Mouse (Mus musculus) thymus, postnatal 36 days (tissue): ENCODE data around the gene Sh3bp5l.

ENCODE experiments used
- DNase-seq, 2 experiments: peaks; one replicate each; pipeline ENCODE4 v3.0.0; 2022; ENCODE audit warnings: mixed read lengths in 2 of 2

Sh3bp5l gene

DNA sequence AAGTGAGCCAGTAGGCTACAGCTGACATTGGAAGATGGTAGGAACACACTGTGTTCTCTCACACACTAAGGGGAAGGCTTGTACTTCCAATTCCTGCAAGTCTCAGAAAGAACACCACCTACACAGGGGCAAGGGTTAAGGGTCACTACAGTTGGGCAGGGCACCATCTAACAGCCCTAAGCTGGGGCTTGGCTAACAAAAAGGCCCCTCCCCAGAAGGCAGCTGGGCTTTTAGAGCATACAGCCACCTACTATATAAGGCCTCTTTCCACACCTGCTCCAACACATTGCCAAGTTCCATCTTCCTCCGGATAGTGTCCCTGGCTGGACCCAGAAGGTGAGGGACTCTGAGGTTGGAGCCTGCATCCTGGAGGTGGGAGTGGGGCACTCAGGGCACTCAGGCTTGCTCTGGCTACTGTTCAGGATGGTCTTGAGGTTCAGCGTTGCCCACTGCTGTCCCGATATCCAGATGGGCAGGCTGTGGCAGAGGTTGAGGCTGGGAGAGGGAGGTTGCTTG, 48.3 kb downstream of the Sh3bp5l start, which contains the start of gene Lypd8:
Lypd8 (plus strand) TSS at position 281 of the 516 bp plus-strand sequence.
- no peak for DNase-seq

DNA sequence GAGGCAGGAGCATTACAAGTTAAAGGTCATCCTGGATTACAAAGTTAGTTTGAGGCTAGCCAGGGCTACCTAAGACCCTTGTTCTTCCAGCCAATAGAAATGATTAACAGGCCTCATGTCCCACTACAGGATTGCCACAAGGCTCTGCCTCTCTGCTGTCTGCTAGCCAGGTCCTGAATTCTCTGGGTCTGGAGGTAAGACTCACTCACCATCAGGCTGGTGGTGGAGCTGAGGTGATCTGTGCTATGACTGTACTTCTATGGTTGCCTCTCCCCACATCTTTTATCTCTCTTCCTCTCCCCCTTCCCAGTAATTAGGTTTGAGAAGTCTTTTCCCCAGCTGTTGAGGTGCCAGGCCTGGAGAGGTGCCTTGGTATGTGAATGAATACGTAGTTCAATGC, 49.0 kb downstream of the Sh3bp5l start:
- no peak for DNase-seq

DNA sequence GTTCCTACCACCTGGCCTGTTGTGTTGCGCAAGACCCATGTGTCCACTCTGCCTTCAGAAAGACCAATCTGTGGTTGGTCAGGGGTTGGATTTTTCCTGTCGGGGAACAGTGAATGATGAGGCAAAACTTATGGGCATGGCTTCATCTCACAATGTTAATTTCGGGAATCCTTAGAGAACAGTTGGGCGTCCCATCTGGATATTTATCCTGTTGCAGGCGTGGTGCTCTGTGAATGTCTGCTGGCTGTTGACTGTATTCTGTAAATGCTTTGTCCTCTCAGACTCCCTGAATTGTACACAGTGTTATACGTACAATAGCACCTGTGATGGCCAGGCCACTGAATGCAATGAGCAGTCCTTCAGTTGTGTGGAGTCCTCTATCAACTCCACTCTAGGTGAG, 51.9 kb downstream of the Sh3bp5l start:
- DNase-seq = no peak
